Mouse (Mus musculus) forebrain, embryonic 10.5 days (tissue): ENCODE results near the gene Gatb. TPM values are rescaled to one million over a fixed set of nuclear protein-coding genes. Genes with fewer than 3 reads are reported as not detected.

Experiments
- DNase-seq: peaks from one replicate; pipeline ENCODE4 v3.0.0-alpha.2; 2017; ENCODE audit warnings: low spot score; ENCODE audit errors: extremely low spot score
- H3K27ac ChIP-seq: fragments of 300-500 bp; sonication (generic); 2 replicates; pipeline ENCODE4 v1.5.1; 2016; ENCODE audit warnings: mild to moderate bottlenecking
- H3K27me3 ChIP-seq: fragments of 300-500 bp; sonication (generic); 2 replicates; pipeline ENCODE4 v1.6.1; 2016; ENCODE audit warnings: mild to moderate bottlenecking; ENCODE audit not compliant: poor library complexity, severe bottlenecking
- H3K36me3 ChIP-seq: fragments of 300-500 bp; sonication (generic); replicated peaks from 2 replicates; pipeline ENCODE4 v1.6.1; 2016; ENCODE audit warnings: mild to moderate bottlenecking, moderate library complexity
- H3K4me1 ChIP-seq: fragments of 300-500 bp; sonication (generic); 2 replicates; pipeline ENCODE4 v1.6.1; 2016
- H3K4me3 ChIP-seq: fragments of 300-500 bp; sonication (generic); 2 replicates; pipeline ENCODE4 v1.5.1; 2016; ENCODE audit warnings: mild to moderate bottlenecking, moderate library complexity
- H3K9me3 ChIP-seq: fragments of 300-500 bp; sonication (generic); 2 replicates; pipeline ENCODE4 v1.6.1; 2016; ENCODE audit warnings: mild to moderate bottlenecking, moderate library complexity
- WGBS: fragments of 180-500 bp; shearing (Covaris S2); methylation state at CpG from one replicate; pipeline ENCODE4 v1.1.7; 2016; 5-methylcytosine and 5-hydroxymethylcytosine counted together
- polyA plus RNA-seq: library from polyadenylated mRNA; unstranded; fragments of >200 nt; fragmentation: Nextera tagmentation; extraction: Ambion mirVana; gene quantifications from 2 replicates; pipeline ENCODE4 v1.2.1, GENCODE M21; 2016

The Gatb gene
- polyA plus RNA-seq, result 29.0 and 30.5 TPM in 2 replicates

DNA sequence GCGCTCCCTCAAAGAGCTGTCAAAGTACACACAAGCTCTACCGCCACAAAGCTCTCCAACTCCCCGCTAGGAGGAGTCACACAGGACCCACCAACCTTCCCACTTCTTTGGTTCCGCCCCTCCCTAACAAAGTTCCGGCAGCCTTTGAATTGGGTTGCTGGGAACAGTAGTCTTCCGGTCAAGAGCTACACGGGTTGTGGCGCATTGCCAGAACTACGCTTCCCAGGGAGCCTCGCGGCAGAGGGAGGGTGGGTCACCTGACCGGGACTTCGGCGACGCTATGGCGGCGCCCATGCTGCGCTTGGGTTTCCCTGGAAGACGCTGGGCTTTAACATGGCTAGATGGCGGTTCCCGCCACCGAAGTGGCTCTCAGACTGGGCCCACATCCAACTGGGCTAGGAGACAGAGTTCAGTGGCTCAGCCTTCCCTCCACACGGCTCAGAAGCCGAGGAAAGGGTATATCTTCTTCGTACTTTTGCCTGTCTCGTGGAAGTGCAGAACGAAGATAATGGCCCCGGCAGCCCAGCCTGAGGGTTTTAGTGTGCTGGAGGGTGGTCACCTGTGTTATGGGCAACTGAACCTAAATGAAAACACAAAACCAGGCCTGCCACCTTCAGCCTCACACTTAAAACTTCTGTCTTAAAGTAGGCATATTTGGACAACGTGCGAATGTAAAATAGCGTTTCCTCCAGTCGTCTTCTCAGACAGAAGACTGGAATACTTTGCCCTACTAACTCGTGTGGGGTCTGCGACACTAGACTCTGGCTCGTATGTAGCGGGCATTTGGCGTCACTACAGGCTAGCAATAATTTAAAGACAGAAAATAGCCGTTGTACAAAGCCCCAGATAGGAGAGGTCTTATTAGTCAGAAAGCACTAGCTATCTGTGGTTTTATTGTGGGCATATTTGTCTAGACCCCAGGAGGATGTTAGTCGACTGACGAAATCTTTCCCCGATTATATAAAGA, at the start of gene Gatb:
Gene Gatb, plus strand, starts transcription at position 256 of the 967 bp plus-strand sequence.
- Histone ChIP-seq H3K27me3 (no peaks in the 10 kb centered on the region), H3K36me3 (no peaks in the 10 kb centered on the region; the same call in 1 of the 2 replicates), H3K27ac (peak within 1 kb of the TSS; percentile 88), H3K9me3 (no peaks in the 10 kb centered on the region), H3K4me1 (peaks cover 13% of the 10 kb centered on the region), H3K4me3 (peak within 1 kb of the TSS; percentile 62)
- WGBS, result 4% methylated on average over 41 of the region's 41 CpGs
- DNase-seq, result peak; percentile 97

DNA sequence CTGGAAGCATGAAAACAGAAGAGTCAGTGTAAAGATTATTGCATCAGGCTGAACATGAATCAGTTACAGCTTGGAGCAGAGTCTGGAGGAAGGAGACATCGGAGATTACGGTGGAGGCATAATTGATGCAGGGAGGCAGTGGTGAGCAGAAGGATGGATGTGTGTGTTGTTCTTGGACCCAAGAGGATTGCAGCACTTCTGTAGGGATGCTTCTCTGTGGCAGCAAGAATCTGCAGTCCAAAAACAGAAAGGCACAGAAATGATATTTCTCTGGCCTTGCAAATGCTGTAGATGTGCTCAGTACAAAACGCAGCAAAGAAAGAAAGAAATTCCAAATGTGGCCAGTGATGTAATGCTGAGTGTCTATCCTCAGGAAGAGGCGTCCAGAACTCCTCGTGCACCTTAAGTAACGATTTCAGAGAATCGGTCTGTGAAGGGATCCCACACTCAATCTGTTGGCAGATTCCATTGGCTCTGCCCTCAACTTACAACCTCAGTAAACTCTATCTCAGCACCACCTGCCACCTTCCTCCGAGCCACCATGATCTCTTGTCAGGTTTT, 43.2 kb upstream of the Gatb start:
- no peak for DNase-seq
- H3K4me1 ChIP-seq, result peaks cover 19% of the 10 kb centered on the region
- 90% methylated on average over 8 of the region's 8 CpGs for WGBS
- no peaks in the 10 kb centered on the region for H3K36me3 ChIP-seq
- H3K27me3 ChIP-seq, result no peaks in the 10 kb centered on the region
- H3K27ac ChIP-seq, result no peak overlapping the region
- H3K9me3 ChIP-seq, result no peaks in the 10 kb centered on the region
- no peak overlapping the region for H3K4me3 ChIP-seq

DNA sequence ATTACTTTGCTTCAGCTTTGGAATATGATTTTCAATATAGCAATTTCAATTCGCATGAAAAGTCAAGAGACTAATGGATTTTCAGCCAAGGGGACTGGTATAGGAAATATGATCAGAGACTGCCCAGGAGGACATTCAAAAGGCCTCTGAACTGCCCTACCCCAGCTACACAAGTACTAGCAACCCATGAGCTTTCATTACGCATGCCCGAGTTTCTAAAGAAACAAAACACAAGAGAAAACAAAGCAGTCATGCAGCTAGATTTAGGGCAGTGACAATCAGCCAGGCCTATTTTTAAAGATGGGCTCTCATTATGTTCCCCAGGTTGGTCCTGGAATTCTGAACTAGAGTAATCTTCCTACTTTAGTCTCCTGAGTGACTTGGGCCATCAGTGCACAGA, 41.5 kb upstream of the Gatb start:
- Histone ChIP-seq H3K9me3 (no peaks in the 10 kb centered on the region), H3K4me3 (no peak overlapping the region), H3K27ac (no peak overlapping the region), H3K27me3 (no peaks in the 10 kb centered on the region), H3K4me1 (peaks cover 19% of the 10 kb centered on the region), H3K36me3 (no peaks in the 10 kb centered on the region)
- WGBS, result 46% methylated on average over 3 of the region's 3 CpGs
- DNase-seq, result no peak

DNA sequence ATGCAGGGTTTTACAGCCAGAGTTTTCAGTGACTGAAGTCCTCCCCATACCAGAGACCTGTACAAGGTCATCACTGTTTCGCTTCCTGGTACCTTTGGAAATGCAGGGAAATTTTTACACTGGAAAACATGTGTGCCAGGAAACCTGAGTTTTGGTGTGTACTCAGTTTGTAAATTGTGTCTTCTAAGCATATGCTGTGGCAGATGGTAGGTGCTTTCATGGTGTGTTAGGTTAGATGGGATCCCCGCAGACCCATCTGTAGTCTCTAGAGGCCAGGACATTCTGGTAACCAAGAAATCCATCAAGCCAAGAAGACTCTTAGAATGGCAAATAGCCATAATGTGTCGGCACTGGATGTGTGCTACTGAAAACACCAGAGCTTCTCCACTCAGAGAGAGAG, 38.9 kb upstream of the Gatb start:
- no peaks in the 10 kb centered on the region for H3K27me3 ChIP-seq
- peaks cover 13% of the 10 kb centered on the region for H3K4me1 ChIP-seq
- DNase-seq, result no peak
- 93% methylated on average over 3 of the region's 3 CpGs for WGBS
- no peaks in the 10 kb centered on the region for H3K9me3 ChIP-seq
- H3K36me3 ChIP-seq, result no peaks in the 10 kb centered on the region
- H3K27ac ChIP-seq, result no peak overlapping the region
- no peak overlapping the region for H3K4me3 ChIP-seq

DNA sequence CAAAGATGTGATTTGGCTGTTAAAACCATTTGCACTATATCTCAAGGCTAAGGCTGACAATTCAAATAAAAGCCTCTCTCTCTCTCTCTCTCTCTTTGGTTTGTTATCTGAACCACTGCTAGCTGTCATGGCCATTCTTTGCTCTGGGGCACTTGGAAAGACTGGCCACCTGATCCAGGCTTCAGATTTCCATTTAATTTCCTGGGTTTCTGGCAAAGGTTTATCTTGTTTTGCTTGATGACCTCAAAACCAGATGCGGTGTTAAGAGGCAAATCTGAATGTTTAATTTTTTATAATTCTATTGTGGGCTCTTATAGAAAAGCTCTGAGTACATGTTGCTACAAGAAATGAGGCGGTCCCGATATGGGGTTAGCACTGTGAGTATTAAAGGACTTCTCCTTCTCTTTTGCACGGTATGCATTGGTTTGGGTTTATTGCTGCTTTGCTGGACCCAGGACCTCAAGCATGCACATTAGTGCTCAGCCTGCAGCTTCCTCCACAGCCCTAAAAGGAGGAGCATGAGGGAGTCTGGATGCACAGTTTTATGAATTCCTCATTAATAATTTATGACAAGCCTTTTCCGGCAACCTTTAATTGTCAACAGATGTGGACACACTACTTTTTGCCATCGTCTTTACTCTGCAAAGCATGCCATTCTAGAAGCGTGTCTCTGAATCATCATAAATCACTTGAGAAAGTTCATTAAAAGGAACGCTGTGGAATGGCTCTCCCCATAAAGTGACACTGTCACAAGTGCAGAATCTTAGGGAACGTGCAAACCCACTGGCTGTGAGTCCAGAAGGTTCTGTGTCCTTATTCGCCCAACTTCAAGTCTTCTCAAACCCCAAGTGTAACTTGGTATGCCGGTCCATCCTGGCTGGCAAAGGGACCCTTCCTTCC, 38.0 kb upstream of the Gatb start:
- H3K9me3 ChIP-seq, result no peaks in the 10 kb centered on the region
- 91% methylated on average over 11 of the region's 11 CpGs for WGBS
- no peaks in the 10 kb centered on the region for H3K27me3 ChIP-seq
- no peak overlapping the region for H3K4me3 ChIP-seq
- H3K4me1 ChIP-seq, result peaks cover 13% of the 10 kb centered on the region
- H3K27ac ChIP-seq, result no peak overlapping the region
- no peaks in the 10 kb centered on the region for H3K36me3 ChIP-seq
- no peak for DNase-seq

DNA sequence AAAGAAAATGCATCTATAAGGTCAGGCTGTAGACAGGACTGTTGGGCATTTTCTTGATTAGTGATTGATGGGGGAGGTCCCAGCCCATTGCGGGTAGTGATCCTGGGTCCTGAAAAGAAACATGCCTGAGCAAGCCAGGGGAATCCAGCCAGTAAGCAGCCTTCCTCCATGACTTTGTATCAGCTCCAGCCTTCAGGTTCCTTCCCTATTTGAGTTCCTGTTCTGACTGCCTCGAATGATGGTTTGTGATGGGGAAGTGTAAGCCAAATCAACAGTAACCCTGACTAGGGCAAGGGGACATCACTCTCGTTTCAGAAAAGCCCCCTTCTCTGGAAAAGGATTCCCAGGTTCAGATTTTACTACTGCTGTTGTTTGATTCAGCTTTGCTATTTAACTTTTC, 31.2 kb upstream of the Gatb start:
- Histone ChIP-seq H3K27me3 (no peaks in the 10 kb centered on the region), H3K4me1 (0 out of 2 replicates have a peak, but pooled peaks cover 5% of the 10 kb centered on the region), H3K27ac (no peak overlapping the region), H3K4me3 (no peak overlapping the region), H3K9me3 (no peaks in the 10 kb centered on the region), H3K36me3 (no peaks in the 10 kb centered on the region)
- 81% methylated on average over 3 of the region's 3 CpGs for WGBS
- DNase-seq, result no peak

DNA sequence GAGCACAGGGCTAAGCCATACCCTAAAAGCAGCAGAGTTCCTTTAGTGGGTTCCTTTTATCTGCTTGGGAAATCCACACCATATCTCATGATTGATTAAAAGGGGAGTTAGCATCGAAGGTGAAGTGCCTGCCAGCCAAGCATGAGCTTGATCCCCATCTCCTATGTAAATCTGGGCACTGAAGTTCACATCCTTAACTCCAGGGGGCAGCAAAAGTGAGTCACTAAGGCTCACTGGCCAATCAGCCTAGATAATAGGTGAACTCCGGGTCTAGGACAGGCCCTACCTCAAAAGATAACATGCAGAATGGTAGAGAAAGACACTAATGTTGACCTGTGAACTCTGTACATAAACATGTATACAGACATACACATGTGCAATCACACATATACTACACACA, 30.3 kb upstream of the Gatb start:
- H3K36me3 ChIP-seq, result no peaks in the 10 kb centered on the region
- 67% methylated on average over 2 of the region's 2 CpGs for WGBS
- DNase-seq, result no peak
- no peak overlapping the region for H3K27ac ChIP-seq
- no peak overlapping the region for H3K4me3 ChIP-seq
- no peaks in the 10 kb centered on the region for H3K27me3 ChIP-seq
- no peaks in the 10 kb centered on the region for H3K9me3 ChIP-seq
- 0 out of 2 replicates have a peak, but pooled peaks cover 5% of the 10 kb centered on the region for H3K4me1 ChIP-seq

DNA sequence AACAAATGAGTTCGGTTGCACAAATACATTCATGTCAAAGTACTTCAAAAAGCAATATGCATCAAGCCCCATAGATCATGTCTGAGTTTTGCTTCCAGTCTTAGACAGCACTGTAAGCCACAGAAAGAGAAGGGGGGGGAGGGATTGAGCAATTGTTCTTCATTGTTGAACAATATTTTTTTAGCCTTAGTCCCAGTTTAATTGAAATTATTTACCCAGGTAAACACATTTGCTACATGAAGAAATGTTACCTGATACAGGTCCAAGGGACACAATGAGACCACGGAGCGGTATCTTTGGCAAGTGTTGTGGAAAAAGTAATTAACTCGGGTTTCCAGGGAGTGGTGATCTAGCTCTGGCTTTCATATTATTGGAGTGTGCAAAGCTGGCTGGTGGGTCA, 23.6 kb upstream of the Gatb start:
- 0 out of 2 replicates have a peak, but pooled peaks cover 5% of the 10 kb centered on the region for H3K4me1 ChIP-seq
- no peaks in the 10 kb centered on the region for H3K36me3 ChIP-seq
- H3K4me3 ChIP-seq, result no peak overlapping the region
- no peak for DNase-seq
- WGBS, result 77% methylated on average over 4 of the region's 4 CpGs
- H3K9me3 ChIP-seq, result no peaks in the 10 kb centered on the region; the same call in 1 of the 2 replicates
- H3K27ac ChIP-seq, result no peak overlapping the region
- H3K27me3 ChIP-seq, result no peaks in the 10 kb centered on the region

DNA sequence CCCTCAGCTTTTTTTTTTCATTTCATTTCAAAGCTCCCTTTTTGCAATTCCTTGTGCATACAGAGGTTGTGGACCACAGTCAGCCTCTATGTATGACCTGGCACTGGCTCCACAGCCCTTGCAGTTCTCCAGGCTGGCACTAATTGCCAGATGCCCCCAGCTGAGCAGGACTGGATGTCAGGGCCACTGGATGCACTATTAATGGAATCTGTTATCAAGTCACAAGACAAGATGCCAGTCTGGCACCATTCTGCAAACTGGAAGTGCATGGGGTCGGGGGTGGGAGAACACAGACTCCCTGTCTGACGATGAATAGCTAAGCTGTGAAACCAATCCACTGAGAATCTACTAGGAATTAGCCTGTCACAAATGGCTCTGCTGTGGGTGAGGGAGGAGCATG, 22.6 kb upstream of the Gatb start:
- Histone ChIP-seq H3K27me3 (no peaks in the 10 kb centered on the region), H3K27ac (no peak overlapping the region), H3K4me1 (0 out of 2 replicates have a peak, but pooled peaks cover 5% of the 10 kb centered on the region), H3K36me3 (no peaks in the 10 kb centered on the region), H3K9me3 (no peaks in the 10 kb centered on the region; the same call in 1 of the 2 replicates), H3K4me3 (no peak overlapping the region)
- no peak for DNase-seq
- WGBS, result 84% methylated on average over 2 of the region's 2 CpGs

DNA sequence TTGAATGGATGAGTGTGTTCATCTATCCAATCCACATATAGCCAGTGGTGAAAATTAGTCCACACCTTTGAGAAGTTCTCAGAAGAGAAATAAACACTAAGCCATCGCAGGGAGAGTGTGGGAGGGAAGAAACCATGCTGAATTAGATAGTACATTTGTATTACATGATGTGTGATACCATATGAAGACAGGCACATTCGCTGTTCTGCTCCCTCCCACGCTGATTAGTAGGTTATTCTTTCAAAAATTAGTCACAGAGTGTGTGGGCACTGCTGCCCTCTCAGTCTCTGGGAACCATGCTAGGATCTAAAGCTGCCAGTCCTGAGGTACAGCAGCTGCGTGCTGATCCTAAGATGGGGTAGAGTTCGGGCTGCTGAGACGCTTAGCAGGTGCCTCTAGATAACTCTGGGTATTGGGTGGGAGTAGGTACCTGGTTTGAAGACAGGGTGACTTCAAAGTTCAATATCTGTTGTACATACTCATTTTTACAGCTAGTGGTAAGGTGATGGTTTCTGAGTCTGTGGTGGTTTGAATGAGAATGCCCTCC, 20.1 kb upstream of the Gatb start:
- 87% methylated on average over 6 of the region's 6 CpGs for whole genome bisulfite sequencing
- H3K27me3 ChIP-seq, result no peaks in the 10 kb centered on the region
- DNase-seq, result no peak
- no peaks in the 10 kb centered on the region for H3K4me1 ChIP-seq
- no peak overlapping the region for H3K4me3 ChIP-seq
- H3K27ac ChIP-seq, result no peak overlapping the region
- H3K9me3 ChIP-seq, result no peaks in the 10 kb centered on the region; the same call in 1 of the 2 replicates
- no peaks in the 10 kb centered on the region for H3K36me3 ChIP-seq

DNA sequence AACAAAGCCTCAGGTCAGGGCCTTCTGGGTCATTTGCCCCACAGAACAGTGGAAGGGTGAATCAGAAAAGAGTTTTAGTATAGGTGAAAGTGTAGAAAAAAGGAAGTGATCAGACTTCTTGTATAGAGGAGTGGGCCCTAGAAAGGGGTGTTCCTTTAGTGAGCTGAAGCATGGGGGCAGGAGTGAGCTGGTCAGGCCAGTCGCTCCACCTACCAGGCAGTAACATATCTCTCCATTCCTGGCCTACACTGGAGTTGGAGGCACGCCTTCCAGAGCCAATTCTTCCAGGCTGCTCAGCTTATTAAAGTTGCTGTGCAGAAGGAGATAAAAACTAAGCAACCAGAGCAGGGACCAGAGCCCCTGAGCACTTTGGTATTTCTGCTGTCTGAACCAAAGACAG, 9.3 kb upstream of the Gatb start:
- H3K9me3 ChIP-seq, result no peaks in the 10 kb centered on the region
- H3K27me3 ChIP-seq, result no peaks in the 10 kb centered on the region
- DNase-seq, result no peak
- H3K4me1 ChIP-seq, result no peaks in the 10 kb centered on the region
- no peak overlapping the region for H3K27ac ChIP-seq
- H3K36me3 ChIP-seq, result no peaks in the 10 kb centered on the region
- 61% methylated on average over 2 of the region's 2 CpGs for WGBS
- no peak overlapping the region for H3K4me3 ChIP-seq

DNA sequence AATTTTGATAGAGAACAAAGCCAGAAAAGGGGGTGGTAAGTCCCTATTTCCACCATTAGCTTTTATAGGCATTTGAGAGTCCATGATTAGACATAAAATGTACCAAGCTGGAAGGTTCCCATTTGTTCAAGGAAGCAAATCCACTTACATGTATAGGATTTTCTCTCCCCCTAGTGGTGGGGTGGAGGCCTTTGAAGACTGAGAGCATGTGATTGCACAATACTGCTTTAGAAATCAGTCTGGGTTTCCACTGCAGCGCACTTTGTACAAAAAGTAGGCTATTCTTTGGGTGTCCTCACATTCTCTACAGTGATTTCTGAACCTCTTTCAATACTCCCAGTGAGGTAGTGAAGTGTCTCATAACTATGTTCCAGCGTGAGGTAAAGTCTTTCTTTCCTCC, 2.6 kb upstream of the Gatb start:
- peak; percentile 27 for DNase-seq
- H3K4me3 ChIP-seq, result no peak overlapping the region
- 67% methylated on average over 2 of the region's 2 CpGs for WGBS

More for the DNA sequence above, 2.6 kb upstream of the Gatb start:
- Histone ChIP-seq H3K36me3 (no peaks in the 10 kb centered on the region), H3K4me1 (peaks cover 13% of the 10 kb centered on the region), H3K27ac (no peak overlapping the region), H3K9me3 (no peaks in the 10 kb centered on the region), H3K27me3 (no peaks in the 10 kb centered on the region)
